Mouse (Mus musculus): Measurements from ENCODE around the gene Kl. TPM values are rescaled to one million over a fixed set of nuclear protein-coding genes. Genes with fewer than 3 reads are reported as not detected.

Gene Kl
- polyA plus RNA-seq, 1 experiment from 2014 or later, result 0.04 TPM

DNA sequence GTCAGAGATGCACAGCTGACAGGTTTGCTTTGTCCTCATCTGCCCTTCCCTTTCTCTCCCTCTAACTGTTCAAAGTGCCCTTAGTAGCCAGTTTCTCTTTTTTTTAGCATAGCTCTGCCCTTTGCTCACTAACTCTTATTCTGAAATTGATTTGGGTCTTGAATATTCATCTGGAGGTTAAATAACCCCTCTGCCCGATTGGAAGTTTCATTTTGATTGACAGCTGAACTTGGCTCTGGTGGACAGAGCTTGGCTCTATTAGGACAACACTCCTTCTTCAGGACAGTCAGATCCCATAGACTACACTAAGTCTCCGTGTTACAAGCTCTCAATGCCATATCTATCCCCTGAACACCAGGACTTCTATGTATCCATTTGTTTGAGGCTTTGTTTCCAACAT lies 19.8 kb upstream of the Kl start:
- TF ChIP-seq CTCF (IDR thresholded peaks at IDR 0.05), result no peak
- no peak for DNase-seq (ENCODE audit: low read depth, low spot score)
- in situ Hi-C loops (cut with MboI; ENCODE audit: low pct_unique_long_range_greater_than_20kb), result no loop called here
- POLR2A ChIA-PET, result no interaction called here
- CTCF ChIA-PET, result interaction anchor here (1.3 kb wide), 1 partner anchor 23 kb away, joined by 3 read pairs; no protein-coding TSS in a partner anchor
- ATAC-seq, result no peak
- no peaks in the 10 kb centered on the region for H3K27me3 ChIP-seq

DNA sequence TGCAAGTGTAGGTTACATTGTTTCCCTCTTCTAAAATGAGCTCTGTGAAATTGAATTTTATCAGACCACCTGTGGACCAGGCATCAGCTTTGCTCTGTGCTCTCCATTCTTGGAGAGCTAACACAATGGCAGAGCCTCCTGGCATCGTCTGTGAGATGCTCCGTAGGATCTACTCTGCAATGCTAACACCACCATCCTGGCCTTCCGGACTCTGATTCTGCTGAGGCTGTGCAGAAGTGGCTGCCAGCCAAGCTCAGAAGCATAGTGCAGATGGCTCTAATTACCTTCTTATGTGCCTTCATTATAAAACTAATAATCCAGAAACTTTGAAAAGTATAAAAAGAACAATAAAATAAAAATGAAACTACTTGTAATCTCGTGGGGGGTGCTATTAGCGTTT lies 16.2 kb upstream of the Kl start:
- no peak for TF ChIP-seq CTCF (IDR thresholded peaks at IDR 0.05)
- ATAC-seq, result no peak
- ChIA-PET CTCF (no interaction called here), POLR2A (no interaction called here)
- no peak for DNase-seq (ENCODE audit: low read depth, low spot score)
- H3K27me3 ChIP-seq, result no peaks in the 10 kb centered on the region
- in situ Hi-C loops (cut with MboI; ENCODE audit: low pct_unique_long_range_greater_than_20kb), result no loop called here

- in situ Hi-C loops (cut with MboI; ENCODE audit: low pct_unique_long_range_greater_than_20kb), result no loop called here
- ChIA-PET CTCF (no interaction called here), POLR2A (no interaction called here)
- no peak for DNase-seq (ENCODE audit: low read depth, low spot score)
- no peak for TF ChIP-seq CTCF (IDR thresholded peaks at IDR 0.05)
- no peak for ATAC-seq
- H3K27me3 ChIP-seq, result no peaks in the 10 kb centered on the region
Observed at GRCm38 (mm10) chr5:150936807-150937206, 15.6 kb upstream of the Kl start.

GRCm38 (mm10) chr5:150937501-150937900 lies 14.9 kb upstream of the Kl start:
- no peak for TF ChIP-seq CTCF (IDR thresholded peaks at IDR 0.05)
- DNase-seq (ENCODE audit: low read depth, low spot score) (no peak), ATAC-seq (no peak)
- ChIA-PET POLR2A (interaction anchor here (1.1 kb wide), 1 partner anchor 10 kb away, joined by 3 read pairs; no protein-coding TSS in a partner anchor), CTCF (interaction anchor here (0.9 kb wide), 1 partner anchor 10 kb away, joined by 3 read pairs; no protein-coding TSS in a partner anchor)
- in situ Hi-C loops (cut with MboI; ENCODE audit: low pct_unique_long_range_greater_than_20kb), result no loop called here
- H3K27me3 ChIP-seq, result no peaks in the 10 kb centered on the region

DNA sequence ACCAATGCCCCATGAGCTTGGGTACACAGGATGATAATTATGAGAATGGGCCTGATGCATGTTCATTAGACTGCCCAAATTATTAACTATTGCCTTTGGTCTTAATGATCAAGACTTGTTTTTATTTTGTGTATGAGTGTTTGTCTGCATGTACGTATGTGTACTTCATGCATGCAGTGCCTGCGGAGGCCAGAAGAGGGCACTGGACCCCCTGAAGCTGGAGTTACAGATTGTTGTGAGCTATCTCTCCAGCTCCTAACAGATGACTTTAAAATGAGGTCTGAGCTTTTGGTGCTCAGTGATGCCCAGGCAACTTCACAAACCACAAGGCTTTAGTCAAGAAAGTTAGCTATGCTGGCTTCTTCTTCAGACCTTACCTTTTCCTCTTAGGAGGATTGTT lies 6.8 kb upstream of the Kl start:
- TF ChIP-seq CTCF (IDR thresholded peaks at IDR 0.05), result peak; percentile 59
- in situ Hi-C loops (cut with MboI; ENCODE audit: low pct_unique_long_range_greater_than_20kb), result no loop called here
- DNase-seq (ENCODE audit: low read depth, low spot score) (no peak), ATAC-seq (no peak)
- CTCF ChIA-PET, result interaction anchor here (1.2 to 1.7 kb wide), 5 partner anchors 12 to 74 kb away, joined by 3 to 5 read pairs (median 4); no protein-coding TSS in a partner anchor
- no peaks in the 10 kb centered on the region for H3K27me3 ChIP-seq
- POLR2A ChIA-PET, result interaction anchor here (0.6 kb wide), 1 partner anchor 177 kb away, joined by 3 read pairs; no protein-coding TSS in a partner anchor

DNA sequence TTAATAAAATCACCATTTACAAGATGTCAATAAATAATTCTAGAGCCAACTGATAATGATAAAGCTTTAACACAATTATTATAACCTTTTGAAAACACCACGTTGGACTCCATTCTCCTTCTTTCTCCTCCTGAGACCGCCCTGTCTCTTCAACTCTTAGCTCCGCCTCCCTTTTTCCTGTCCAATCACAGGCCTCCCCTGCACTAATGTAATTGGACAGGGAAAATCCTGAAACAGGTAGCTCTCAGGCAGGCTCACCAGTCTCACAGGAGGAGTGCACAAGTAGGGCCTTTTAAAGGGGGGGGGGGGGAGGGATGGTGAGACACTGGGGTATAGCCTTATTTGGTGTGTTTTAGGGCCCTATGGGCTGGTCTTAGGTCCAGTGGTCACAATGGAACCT lies 3.3 kb upstream of the Kl start:
- no peak for TF ChIP-seq CTCF (IDR thresholded peaks at IDR 0.05)
- ATAC-seq (no peak), DNase-seq (ENCODE audit: low read depth, low spot score) (no peak)
- no peaks in the 10 kb centered on the region for H3K27me3 ChIP-seq
- in situ Hi-C loops (cut with MboI; ENCODE audit: low pct_unique_long_range_greater_than_20kb), result no loop called here
- ChIA-PET CTCF (interaction anchor here (1.1 to 1.9 kb wide), 4 partner anchors 9 to 13 kb away, joined by 3 to 6 read pairs (median 6); no protein-coding TSS in a partner anchor), POLR2A (no interaction called here)

DNA sequence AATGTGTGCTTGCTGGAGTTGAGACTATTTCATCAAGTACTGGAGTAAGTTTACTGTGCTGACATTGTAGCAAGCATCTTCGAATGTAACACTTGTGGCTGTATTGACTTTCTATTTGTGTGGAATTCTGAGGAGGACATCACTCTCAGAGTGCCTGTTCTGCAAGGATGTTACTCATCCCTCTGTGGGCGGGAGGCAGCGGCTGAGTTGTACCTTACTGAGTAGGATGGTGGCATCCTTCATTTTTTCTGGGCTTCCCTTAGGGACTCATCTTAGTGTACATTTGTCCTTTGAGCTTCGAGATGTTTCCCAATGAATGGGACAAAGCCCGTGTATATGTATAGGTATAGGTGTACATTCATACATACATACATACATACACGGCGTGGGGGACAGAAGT lies 1.1 kb upstream of the Kl start:
- no peaks in the 10 kb centered on the region for H3K27me3 ChIP-seq
- ChIA-PET POLR2A (no interaction called here), CTCF (no interaction called here)
- in situ Hi-C loops (cut with MboI; ENCODE audit: low pct_unique_long_range_greater_than_20kb), result no loop called here
- no peak for DNase-seq (ENCODE audit: low read depth, low spot score)
- ATAC-seq, result no peak
- no peak for TF ChIP-seq CTCF (IDR thresholded peaks at IDR 0.05)

DNA sequence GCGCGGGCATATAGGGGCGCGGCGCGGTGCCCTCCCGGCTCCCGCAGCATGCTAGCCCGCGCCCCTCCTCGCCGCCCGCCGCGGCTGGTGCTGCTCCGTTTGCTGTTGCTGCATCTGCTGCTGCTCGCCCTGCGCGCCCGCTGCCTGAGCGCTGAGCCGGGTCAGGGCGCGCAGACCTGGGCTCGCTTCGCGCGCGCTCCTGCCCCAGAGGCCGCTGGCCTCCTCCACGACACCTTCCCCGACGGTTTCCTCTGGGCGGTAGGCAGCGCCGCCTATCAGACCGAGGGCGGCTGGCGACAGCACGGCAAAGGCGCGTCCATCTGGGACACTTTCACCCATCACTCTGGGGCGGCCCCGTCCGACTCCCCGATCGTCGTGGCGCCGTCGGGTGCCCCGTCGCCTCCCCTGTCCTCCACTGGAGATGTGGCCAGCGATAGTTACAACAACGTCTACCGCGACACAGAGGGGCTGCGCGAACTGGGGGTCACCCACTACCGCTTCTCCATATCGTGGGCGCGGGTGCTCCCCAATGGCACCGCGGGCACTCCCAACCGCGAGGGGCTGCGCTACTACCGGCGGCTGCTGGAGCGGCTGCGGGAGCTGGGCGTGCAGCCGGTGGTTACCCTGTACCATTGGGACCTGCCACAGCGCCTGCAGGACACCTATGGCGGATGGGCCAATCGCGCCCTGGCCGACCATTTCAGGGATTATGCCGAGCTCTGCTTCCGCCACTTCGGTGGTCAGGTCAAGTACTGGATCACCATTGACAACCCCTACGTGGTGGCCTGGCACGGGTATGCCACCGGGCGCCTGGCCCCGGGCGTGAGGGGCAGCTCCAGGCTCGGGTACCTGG lies 488 bp downstream of the Kl start:
- ChIA-PET CTCF (interaction anchor here (1.1 kb wide), 1 partner anchor 9 kb away, joined by 4 read pairs; no protein-coding TSS in a partner anchor), POLR2A (no interaction called here)
- DNase-seq (ENCODE audit: low read depth, low spot score) (no peak), ATAC-seq (no peak)
- TF ChIP-seq CTCF (IDR thresholded peaks at IDR 0.05), result no peak
- H3K27me3 ChIP-seq, result no peaks in the 10 kb centered on the region
- in situ Hi-C loops (cut with MboI; ENCODE audit: low pct_unique_long_range_greater_than_20kb), result no loop called here

- no peak for TF ChIP-seq CTCF (IDR thresholded peaks at IDR 0.05)
- POLR2A ChIA-PET, result no interaction called here
- DNase-seq (ENCODE audit: low read depth, low spot score) (no peak), ATAC-seq (no peak)
- no peaks in the 10 kb centered on the region for H3K27me3 ChIP-seq
- in situ Hi-C loops (cut with MboI; ENCODE audit: low pct_unique_long_range_greater_than_20kb), result no loop called here
- CTCF ChIA-PET, result no interaction called here
Observed at GRCm38 (mm10) chr5:150954791-150955190, 2.4 kb downstream of the Kl start.

DNA sequence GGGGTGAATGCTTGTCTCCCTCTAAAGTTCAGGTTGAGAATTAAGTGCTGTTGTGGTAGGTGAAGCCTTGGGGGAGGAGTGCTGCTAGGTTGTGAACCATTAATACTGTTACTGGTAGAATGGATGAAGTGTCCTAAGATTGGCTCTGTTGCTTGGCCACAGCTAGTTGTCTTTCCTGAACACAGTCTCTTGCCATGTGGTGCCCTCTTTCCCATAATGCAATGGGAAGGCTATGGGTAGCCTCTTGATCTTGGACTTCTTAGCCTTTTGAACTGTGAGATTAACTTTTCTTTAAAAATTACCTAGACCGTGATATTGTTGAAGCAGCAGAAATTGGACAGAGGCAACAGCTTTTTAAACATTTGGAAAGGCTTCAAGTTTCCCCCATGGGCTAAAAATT lies 7.5 kb downstream of the Kl start:
- no peak for ATAC-seq
- CTCF ChIA-PET, result interaction anchor here (1.6 to 2.0 kb wide), 3 partner anchors 8 to 15 kb away, joined by 5 to 6 read pairs (median 5); no protein-coding TSS in a partner anchor
- DNase-seq (ENCODE audit: low read depth, low spot score), result no peak
- POLR2A ChIA-PET, result no interaction called here
- in situ Hi-C loops (cut with MboI; ENCODE audit: low pct_unique_long_range_greater_than_20kb), result no loop called here
- H3K27me3 ChIP-seq, result no peaks in the 10 kb centered on the region
- TF ChIP-seq CTCF (IDR thresholded peaks at IDR 0.05), result no peak

DNA sequence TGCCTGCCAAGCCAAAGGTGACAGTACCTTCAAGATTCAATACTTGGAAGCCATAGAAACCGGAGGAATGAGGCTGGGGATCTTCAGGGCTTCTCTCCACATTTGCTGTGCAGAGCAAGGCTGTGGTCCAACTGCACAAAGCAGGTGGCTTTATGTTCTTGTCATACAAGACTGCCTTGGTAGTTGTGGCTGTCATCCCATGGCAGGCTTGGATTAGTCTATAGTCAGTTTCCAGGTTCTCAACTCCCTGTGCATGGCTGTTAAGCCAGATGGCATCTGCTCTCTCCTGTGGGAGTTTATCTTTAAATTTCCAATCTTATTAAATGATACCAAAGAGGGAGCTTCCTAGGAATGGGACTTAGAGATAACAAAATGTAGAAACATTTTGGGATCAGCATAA lies 9.2 kb downstream of the Kl start:
- DNase-seq (ENCODE audit: low read depth, low spot score) (no peak), ATAC-seq (no peak)
- in situ Hi-C loops (cut with MboI; ENCODE audit: low pct_unique_long_range_greater_than_20kb), result no loop called here
- CTCF ChIA-PET, result interaction anchor here (1.1 to 2.0 kb wide), 4 partner anchors 9 to 20 kb away, joined by 3 to 6 read pairs (median 4); no protein-coding TSS in a partner anchor
- no peaks in the 10 kb centered on the region for H3K27me3 ChIP-seq
- no peak for TF ChIP-seq CTCF (IDR thresholded peaks at IDR 0.05)
- POLR2A ChIA-PET, result interaction anchor here (0.6 kb wide), 2 partner anchors 110 to 138 kb away, joined by 4 read pairs; no protein-coding TSS in a partner anchor

All from Patski (cell line).